Mouse (Mus musculus): ENCODE results near the gene Setd4.

DNA sequence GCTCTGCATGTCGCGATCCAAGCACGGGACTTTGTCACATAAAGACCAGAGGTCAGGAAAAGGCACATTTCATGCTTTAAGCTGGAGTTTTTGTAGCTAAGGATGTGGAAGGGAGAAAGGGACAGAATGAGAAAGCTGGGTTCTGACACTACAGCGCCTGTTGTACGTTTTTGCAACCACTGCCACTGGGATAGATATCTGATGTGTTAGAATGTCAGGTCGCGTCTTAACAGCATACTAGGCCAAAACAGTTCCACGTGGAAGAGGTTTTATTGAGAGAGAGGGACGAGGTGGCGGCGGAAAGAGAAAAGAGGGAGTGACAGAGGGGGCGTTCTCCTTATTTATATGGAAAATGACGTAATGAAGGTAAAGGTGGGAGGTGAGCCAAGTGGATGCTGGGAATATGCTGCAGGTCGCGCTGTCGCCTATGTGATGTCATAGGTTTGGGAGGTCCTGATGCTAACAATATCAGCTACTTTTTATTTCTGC lies 662 bp upstream of the Setd4 start:
- TF ChIP-seq EP300 (IDR thresholded peaks at IDR 0.05; ENCODE audit: low read depth): no peak
- TF ChIP-seq CTCF (IDR thresholded peaks at IDR 0.05; ENCODE audit: low read depth): no peak

All from liver, postnatal 0 days (tissue).